30 mouse cellular contexts compared by ENCODE assay signal in the genomic region with DNA sequence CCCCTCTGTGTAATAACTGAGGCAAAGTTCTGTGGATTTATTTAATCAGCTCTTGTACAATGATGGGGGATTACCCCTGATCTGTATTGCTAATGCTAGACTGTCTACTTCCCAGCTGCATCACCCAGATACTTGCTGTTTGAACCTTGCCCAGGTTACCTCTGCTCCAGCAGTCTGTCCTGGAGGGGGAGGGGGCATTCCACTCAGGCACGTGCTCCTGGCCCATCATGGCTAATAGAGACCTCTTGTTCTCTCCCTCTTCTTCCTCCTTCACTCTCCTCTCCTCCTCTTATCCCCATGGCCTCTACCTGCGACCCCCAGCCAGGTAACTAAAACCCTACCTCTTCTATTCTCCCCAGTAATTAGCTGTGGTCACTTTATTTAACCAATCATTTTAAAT. TPM values are rescaled to one million over a fixed set of nuclear protein-coding genes. Genes with fewer than 3 reads are reported as not detected.
DNase-seq lines count a peak whose midpoint lies in the region; ATAC-seq and TF ChIP-seq lines count a peak whose summit lies in the region.
"Had no signal": no experiment of that assay in that cellular context is flagged by ENCODE, and none has a peak within 500 bp of the region (broad histone marks: within the 10 kb centered on the region; RNA-seq: fewer than 3 reads in every experiment).

No protein-coding gene starts in this region.

- 53% methylated on average over 2 of the region's 2 CpGs for WGBS in cerebellum, adult 2 months
- WGBS in kidney, embryonic 16.5 days = 53% methylated on average over 2 of the region's 2 CpGs
- WGBS in liver, embryonic 14.5 days (ENCODE audit: insufficient replicate concordance) = 59% methylated on average over 2 of the region's 2 CpGs
- WGBS in forebrain, embryonic 13.5 days = 49% methylated on average over 2 of the region's 2 CpGs

- H3K4me2 ChIP-seq in kidney, embryonic 16.5 days (replicated peaks; ENCODE audit: low read depth, low read length) = no peak overlapping the region
- H3K4me2 ChIP-seq in liver, embryonic 14.5 days (ENCODE audit: low read depth) = no peak overlapping the region
- no peak overlapping the region for H3K4me2 ChIP-seq in forebrain, embryonic 13.5 days
- H3K4me2 ChIP-seq: embryonic facial prominence, embryonic 12.5 days; forebrain, embryonic 15.5 days; heart, embryonic 13.5 days; intestine, embryonic 15.5 days; midbrain, embryonic 13.5 days; neural tube, embryonic 13.5 days had no signal

- no peak for TF ChIP-seq POLR2A in cerebellum, adult 2 months (IDR thresholded peaks at IDR 0.05; ENCODE audit: borderline replicate concordance, insufficient read depth, low read length)

- no peak for TF ChIP-seq CTCF in cerebellum, adult 2 months (IDR thresholded peaks at IDR 0.05; ENCODE audit: borderline replicate concordance, insufficient read depth, low read depth, low read length)
- TF ChIP-seq CTCF in liver, embryonic 14.5 days (IDR thresholded peaks at IDR 0.05; ENCODE audit: low read depth) = no peak

- no peak overlapping the region for H3K9ac ChIP-seq in kidney, embryonic 16.5 days (replicated peaks; ENCODE audit: low read length)
- peak overlapping the region; percentile 23; the same call in 1 of the 2 replicates for H3K9ac ChIP-seq in liver, embryonic 14.5 days (replicated peaks)
- H3K9ac ChIP-seq in forebrain, embryonic 13.5 days = no peak overlapping the region
- H3K9ac ChIP-seq: embryonic facial prominence, embryonic 12.5 days; forebrain, embryonic 15.5 days; heart, embryonic 13.5 days; intestine, embryonic 15.5 days; midbrain, embryonic 13.5 days; neural tube, embryonic 13.5 days had no signal

- H3K27me3 ChIP-seq in cerebellum, adult 2 months (ENCODE audit: control insufficient read depth, insufficient read depth, low read length) = no peaks in the 10 kb centered on the region
- H3K27me3 ChIP-seq in kidney, embryonic 16.5 days (ENCODE audit: insufficient read depth, low read length) = no peaks in the 10 kb centered on the region
- H3K27me3 ChIP-seq in liver, embryonic 14.5 days (ENCODE audit: control insufficient read depth, insufficient read depth, low read length) = no peaks in the 10 kb centered on the region
- H3K27me3 ChIP-seq in forebrain, embryonic 13.5 days = no peaks in the 10 kb centered on the region
- H3K27me3 ChIP-seq: CH12.LX; embryonic facial prominence, embryonic 12.5 days; forebrain, embryonic 15.5 days; heart, embryonic 13.5 days; intestine, embryonic 15.5 days; midbrain, embryonic 13.5 days; neural tube, embryonic 13.5 days had no signal

- H3K36me3 ChIP-seq in kidney, embryonic 16.5 days (ENCODE audit: insufficient read depth, low read length) = no peaks in the 10 kb centered on the region
- no peaks in the 10 kb centered on the region for H3K36me3 ChIP-seq in liver, embryonic 14.5 days (replicated peaks; ENCODE audit: control insufficient read depth, insufficient read depth, low read depth)
- no peaks in the 10 kb centered on the region for H3K36me3 ChIP-seq in forebrain, embryonic 13.5 days (ENCODE audit: poor library complexity, severe bottlenecking)
- H3K36me3 ChIP-seq: embryonic facial prominence, embryonic 12.5 days; forebrain, embryonic 15.5 days; heart, embryonic 13.5 days; intestine, embryonic 15.5 days; midbrain, embryonic 13.5 days; neural tube, embryonic 13.5 days had no signal

- ATAC-seq in kidney, embryonic 16.5 days (ENCODE audit: low FRiP score, low TSS enrichment) = no peak
- ATAC-seq in liver, embryonic 14.5 days (ENCODE audit: insufficient read depth) = no peak
- no peak for ATAC-seq in forebrain, embryonic 13.5 days
- ATAC-seq: activated CD4-positive, CD25-positive, alpha-beta regulatory T cell, adult 4 months; forebrain, embryonic 15.5 days; hindbrain, postnatal 0 days; intestine, embryonic 15.5 days; lung, postnatal 0 days; midbrain, embryonic 13.5 days had no signal

- H3K27ac ChIP-seq in cerebellum, adult 2 months (ENCODE audit: insufficient read depth, low read length) = no peak overlapping the region
- no peak overlapping the region for H3K27ac ChIP-seq in kidney, embryonic 16.5 days (ENCODE audit: low read length)
- peak overlapping the region; percentile 64 for H3K27ac ChIP-seq in liver, embryonic 14.5 days
- no peak overlapping the region for H3K27ac ChIP-seq in forebrain, embryonic 13.5 days
- H3K27ac ChIP-seq: embryonic facial prominence, embryonic 12.5 days; forebrain, embryonic 15.5 days; gastrocnemius, adult 2 months; heart, embryonic 13.5 days; hindbrain, postnatal 0 days; intestine, embryonic 15.5 days; midbrain, embryonic 13.5 days; neural tube, embryonic 13.5 days had no signal

- H3K9me3 ChIP-seq in kidney, embryonic 16.5 days (ENCODE audit: low read length) = no peaks in the 10 kb centered on the region
- H3K9me3 ChIP-seq in liver, embryonic 14.5 days (ENCODE audit: control insufficient read depth, low read length) = no peaks in the 10 kb centered on the region
- no peaks in the 10 kb centered on the region for H3K9me3 ChIP-seq in forebrain, embryonic 13.5 days (replicated peaks)
- H3K9me3 ChIP-seq: embryonic facial prominence, embryonic 12.5 days; forebrain, embryonic 15.5 days; heart, embryonic 13.5 days; intestine, embryonic 15.5 days; midbrain, embryonic 13.5 days; neural tube, embryonic 13.5 days had no signal

- H3K4me1 ChIP-seq in cerebellum, adult 2 months (ENCODE audit: control insufficient read depth, insufficient read depth, low read length) = no peaks in the 10 kb centered on the region
- peaks cover 6% of the 10 kb centered on the region; the same call in 1 of the 2 replicates for H3K4me1 ChIP-seq in kidney, embryonic 16.5 days (ENCODE audit: insufficient read depth, low read length)
- H3K4me1 ChIP-seq in liver, embryonic 14.5 days (replicated peaks; ENCODE audit: control insufficient read depth in 2 of 2, insufficient read depth in 2 of 2, low read length in 1 of 2) = peaks cover 66 to 71% of the 10 kb centered on the region in 2 experiments
- H3K4me1 ChIP-seq in forebrain, embryonic 13.5 days = peaks cover 6% of the 10 kb centered on the region; the same call in 1 of the 2 replicates
- H3K4me1 ChIP-seq: embryonic facial prominence, embryonic 12.5 days had no signal

- no peak overlapping the region for H3K4me3 ChIP-seq in cerebellum, adult 2 months (replicated peaks; ENCODE audit: insufficient read depth, low read depth, low read length)
- no peak overlapping the region for H3K4me3 ChIP-seq in kidney, embryonic 16.5 days (ENCODE audit: low read length)
- no peak overlapping the region for H3K4me3 ChIP-seq in liver, embryonic 14.5 days (ENCODE audit: insufficient read depth in 1 of 2, low read depth in 2 of 2, low read length in 2 of 2)
- no peak overlapping the region for H3K4me3 ChIP-seq in forebrain, embryonic 13.5 days
- H3K4me3 ChIP-seq: embryonic facial prominence, embryonic 12.5 days; forebrain, embryonic 15.5 days; gastrocnemius, adult 2 months; heart, embryonic 13.5 days; intestine, embryonic 15.5 days; midbrain, embryonic 13.5 days; neural tube, embryonic 13.5 days had no signal

- DNase-seq in cerebellum, adult 9-10 months = peak; percentile 4
- DNase-seq in cerebellum, adult 2 months = no peak
- peak; percentile 72 to 80 for DNase-seq in kidney, adult 8-10 months
- peak; percentile 58 for DNase-seq in kidney, postnatal 14 days
- no peak for DNase-seq in liver, embryonic 14.5 days (ENCODE audit: low read depth in 3 of 3, low spot score in 3 of 3)
- DNase-seq in cerebellum, adult 18-20 months = no peak
- DNase-seq: adrenal gland, adult 2 months; adrenal gland, postnatal 36 days; cerebellum, adult 8-10 months; cerebellum, postnatal 36 days; embryo, embryonic 11 days; gastrocnemius, adult 2 months; gastrocnemius, postnatal 36 days; heart, postnatal 10 days; layer of hippocampus, adult 9-11 months; lung, adult 18-20 months; lung, postnatal 4 days; right cerebral cortex, postnatal 14 days had no signal

- TF ChIP-seq EP300 in liver, embryonic 14.5 days (IDR thresholded peaks at IDR 0.05; ENCODE audit: low read depth) = no peak

RNA-seq across cellular contexts. Expression of a gene that starts 4.1 kb away (rescaled TPM):
- polyA plus RNA-seq in cerebellum, adult 2 months (2012; rRNA removed) = 94.2 and 94.6 TPM in 2 replicates
- polyA plus RNA-seq in kidney, embryonic 16.5 days (2015; fragmentation: Nextera tagmentation; extraction: Ambion mirVana) = 61.4 and 64.3 TPM in 2 replicates
- 40.8 and 45.8 TPM in 2 replicates for polyA plus RNA-seq in liver, embryonic 14.5 days (2012; rRNA removed)
- polyA plus RNA-seq in liver, embryonic 14.5 days (2014; fragmentation: Nextera tagmentation; extraction: Ambion mirVana) = 49.0 and 54.7 TPM in 2 replicates
- 78.0 and 84.3 TPM in 2 replicates for polyA plus RNA-seq in forebrain, embryonic 13.5 days (2015; fragmentation: Nextera tagmentation; extraction: Ambion mirVana)

RNA-seq across cellular contexts. Expression of a gene that starts 44.4 kb away (rescaled TPM):
- 99.6 and 111 TPM in 2 replicates for polyA plus RNA-seq in cerebellum, adult 2 months (2012; rRNA removed)
- 63.1 and 63.2 TPM in 2 replicates for polyA plus RNA-seq in kidney, embryonic 16.5 days (2015; fragmentation: Nextera tagmentation; extraction: Ambion mirVana)
- 17.2 and 30.4 TPM in 2 replicates for polyA plus RNA-seq in liver, embryonic 14.5 days (2012; rRNA removed)
- polyA plus RNA-seq in liver, embryonic 14.5 days (2014; fragmentation: Nextera tagmentation; extraction: Ambion mirVana) = 46.6 and 49.1 TPM in 2 replicates
- polyA plus RNA-seq in forebrain, embryonic 13.5 days (2015; fragmentation: Nextera tagmentation; extraction: Ambion mirVana) = 54.1 and 58.8 TPM in 2 replicates

Comparison
In these comparisons a context has a peak if more than half of its experiments do, and no peak if none do; other contexts are left out.
1. DNase-seq: peak in cerebellum, adult 9-10 months (single experiment), kidney, adult 8-10 months (2 of 2) and kidney, postnatal 14 days (single experiment); none in cerebellum, adult 2 months (0 of 2), liver, embryonic 14.5 days (0 of 3) and cerebellum, adult 18-20 months (0 of 2).